Mouse (Mus musculus): ENCODE data around the gene Bak1. TPM values are rescaled to one million over a fixed set of nuclear protein-coding genes. Genes with fewer than 3 reads are reported as not detected.

Bak1 gene
- polyA plus RNA-seq, 1 experiment: 56.8 TPM

- peak overlapping the region; percentile 64 for H3K27ac ChIP-seq (ENCODE audit: control insufficient read depth, insufficient read depth, low read depth, low read length, poor library complexity)
- 62% methylated on average over 3 of the region's 3 CpGs for WGBS
- peaks cover 6% of the 10 kb centered on the region for H3K4me1 ChIP-seq (ENCODE audit: control insufficient read depth, insufficient read depth, low read length)
- TF ChIP-seq CTCF (IDR thresholded peaks at IDR 0.05; ENCODE audit: control insufficient read depth, insufficient read depth, low read length) (no peak), POLR2A (IDR thresholded peaks at IDR 0.05; ENCODE audit: borderline replicate concordance, control insufficient read depth, low read depth, low read length) (no peak)
- H3K4me3 ChIP-seq (replicated peaks; ENCODE audit: control insufficient read depth, low read depth, low read length): peak overlapping the region; percentile 11
These were observed 2.9 kb downstream of the Bak1 start for GRCm38 (mm10) chr17:27025951-27026350.

DNA sequence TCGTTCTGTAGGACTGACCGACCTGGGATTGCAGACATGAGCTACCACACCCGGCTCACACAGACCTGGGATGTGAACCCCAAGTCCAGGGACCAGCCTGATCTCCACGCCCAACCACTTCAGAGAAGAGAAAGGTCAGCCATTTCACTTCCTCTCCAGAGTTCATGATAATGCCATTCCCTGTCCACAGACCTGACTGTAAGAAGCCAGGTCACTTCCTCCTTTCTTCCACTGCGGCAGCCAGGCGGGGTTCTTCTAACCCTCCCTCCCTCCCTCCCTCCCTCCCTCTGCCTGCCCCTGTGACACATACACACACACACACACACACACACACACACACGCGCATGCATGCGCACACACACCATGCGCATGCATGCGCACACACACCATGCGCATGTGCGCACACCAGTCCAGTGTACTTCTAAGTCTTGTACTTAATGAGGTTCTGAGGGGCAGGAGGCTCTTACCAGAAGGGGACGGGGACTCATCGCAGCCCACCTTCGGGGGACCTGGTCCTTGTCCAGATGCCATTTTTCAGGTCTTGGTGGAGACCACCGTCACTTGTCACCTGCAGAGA is 3.4 kb downstream of the Bak1 start:
- H3K4me3 ChIP-seq (replicated peaks; ENCODE audit: control insufficient read depth, low read depth, low read length): peak overlapping the region; percentile 11
- no peak for TF ChIP-seq CTCF (IDR thresholded peaks at IDR 0.05; ENCODE audit: control insufficient read depth, insufficient read depth, low read length)
- TF ChIP-seq POLR2A (IDR thresholded peaks at IDR 0.05; ENCODE audit: borderline replicate concordance, control insufficient read depth, low read depth, low read length): no peak
- peak overlapping the region; percentile 78 for H3K27ac ChIP-seq (ENCODE audit: control insufficient read depth, insufficient read depth, low read depth, low read length, poor library complexity)
- H3K4me1 ChIP-seq (ENCODE audit: control insufficient read depth, insufficient read depth, low read length): peaks cover 6% of the 10 kb centered on the region
- 56% methylated on average over 17 of the region's 17 CpGs for WGBS

DNA sequence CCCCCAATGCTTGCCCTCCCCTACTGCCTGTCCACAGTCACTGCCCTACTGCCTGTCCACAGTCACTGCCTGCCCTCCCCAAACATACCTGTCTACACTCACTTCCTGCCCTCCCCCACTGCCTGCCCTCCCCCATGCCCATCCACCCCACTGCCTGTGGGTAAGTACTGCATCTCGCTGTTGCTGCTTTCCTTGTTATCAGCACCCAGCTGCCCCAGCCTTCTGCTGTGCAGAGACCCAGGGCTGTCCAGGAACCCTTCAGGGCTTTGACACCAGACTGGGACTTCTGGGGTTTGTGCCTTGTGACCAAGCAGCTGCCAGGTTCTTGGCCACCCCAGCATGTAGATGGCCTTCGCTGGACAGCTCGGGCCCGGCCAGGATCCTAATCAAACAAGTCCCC is 5.5 kb downstream of the Bak1 start:
- H3K4me3 ChIP-seq (replicated peaks; ENCODE audit: control insufficient read depth, low read depth, low read length): no peak overlapping the region
- H3K27ac ChIP-seq (ENCODE audit: control insufficient read depth, insufficient read depth, low read depth, low read length, poor library complexity): no peak overlapping the region
- peaks cover 6% of the 10 kb centered on the region for H3K4me1 ChIP-seq (ENCODE audit: control insufficient read depth, insufficient read depth, low read length)
- TF ChIP-seq CTCF (IDR thresholded peaks at IDR 0.05; ENCODE audit: control insufficient read depth, insufficient read depth, low read length) (no peak), POLR2A (IDR thresholded peaks at IDR 0.05; ENCODE audit: borderline replicate concordance, control insufficient read depth, low read depth, low read length) (no peak)
- 80% methylated on average over 4 of the region's 4 CpGs for WGBS

DNA sequence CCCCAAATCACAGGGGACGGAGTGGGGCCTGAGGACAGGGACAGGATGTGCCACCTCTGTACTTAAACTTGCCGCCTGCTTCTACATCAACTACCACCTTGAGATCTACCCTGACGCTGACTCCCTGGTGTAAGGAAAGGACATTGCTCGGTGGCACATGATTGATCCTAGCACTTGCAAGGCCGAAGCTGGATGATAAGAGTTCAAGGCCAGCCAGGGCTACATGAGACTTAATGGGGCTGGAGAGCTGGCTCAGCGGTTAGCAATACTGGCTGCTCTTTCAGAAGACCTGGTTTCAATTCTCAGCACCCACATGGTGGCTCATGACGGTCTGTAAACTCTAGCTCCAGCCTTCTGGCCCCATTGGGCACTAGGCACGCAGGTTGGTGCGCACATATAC is 7.1 kb downstream of the Bak1 start:
- no peak for TF ChIP-seq POLR2A (IDR thresholded peaks at IDR 0.05; ENCODE audit: borderline replicate concordance, control insufficient read depth, low read depth, low read length)
- no peak for TF ChIP-seq CTCF (IDR thresholded peaks at IDR 0.05; ENCODE audit: control insufficient read depth, insufficient read depth, low read length)
- Histone ChIP-seq H3K4me1 (ENCODE audit: control insufficient read depth, insufficient read depth, low read length) (peaks cover 6% of the 10 kb centered on the region), H3K27ac (ENCODE audit: control insufficient read depth, insufficient read depth, low read depth, low read length, poor library complexity) (no peak overlapping the region), H3K4me3 (replicated peaks; ENCODE audit: control insufficient read depth, low read depth, low read length) (no peak overlapping the region)
- WGBS: 90% methylated on average over 9 of the region's 9 CpGs

DNA sequence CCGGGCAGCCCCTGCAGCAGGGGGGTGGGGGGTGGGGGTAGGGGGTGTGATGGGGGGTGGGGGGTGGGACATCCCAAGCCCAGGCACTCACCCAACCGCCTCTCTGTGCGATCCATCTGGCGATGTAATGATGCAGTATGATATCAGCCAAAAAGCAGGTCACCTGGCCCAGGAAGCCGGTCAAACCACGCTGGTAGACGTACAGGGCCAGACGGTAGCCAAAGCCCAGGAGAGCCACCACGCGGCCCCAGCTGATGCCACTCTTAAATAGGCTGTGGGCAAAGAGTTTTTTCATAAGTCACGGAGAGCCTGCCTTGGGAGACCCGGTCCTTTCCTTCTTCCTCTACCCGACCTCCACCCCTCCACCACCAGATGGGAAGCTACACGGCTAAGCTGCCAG is 7.7 kb downstream of the Bak1 start:
- no peak for TF ChIP-seq POLR2A (IDR thresholded peaks at IDR 0.05; ENCODE audit: borderline replicate concordance, control insufficient read depth, low read depth, low read length)
- TF ChIP-seq CTCF (IDR thresholded peaks at IDR 0.05; ENCODE audit: control insufficient read depth, insufficient read depth, low read length): no peak
- WGBS: 88% methylated on average over 14 of the region's 14 CpGs
- Histone ChIP-seq H3K4me1 (ENCODE audit: control insufficient read depth, insufficient read depth, low read length) (peaks cover 6% of the 10 kb centered on the region), H3K27ac (ENCODE audit: control insufficient read depth, insufficient read depth, low read depth, low read length, poor library complexity) (no peak overlapping the region), H3K4me3 (replicated peaks; ENCODE audit: control insufficient read depth, low read depth, low read length) (no peak overlapping the region)

- no peak overlapping the region for H3K4me3 ChIP-seq (replicated peaks; ENCODE audit: control insufficient read depth, low read depth, low read length)
- no peak for TF ChIP-seq CTCF (IDR thresholded peaks at IDR 0.05; ENCODE audit: control insufficient read depth, insufficient read depth, low read length)
- TF ChIP-seq POLR2A (IDR thresholded peaks at IDR 0.05; ENCODE audit: borderline replicate concordance, control insufficient read depth, low read depth, low read length): no peak
- no peak overlapping the region for H3K27ac ChIP-seq (ENCODE audit: control insufficient read depth, insufficient read depth, low read depth, low read length, poor library complexity)
- no peaks in the 10 kb centered on the region for H3K4me1 ChIP-seq (ENCODE audit: control insufficient read depth, insufficient read depth, low read length)
- 47% methylated on average over 12 of the region's 12 CpGs for WGBS
These were observed 10.1 kb downstream of the Bak1 start for GRCm38 (mm10) chr17:27018555-27019196.

DNA sequence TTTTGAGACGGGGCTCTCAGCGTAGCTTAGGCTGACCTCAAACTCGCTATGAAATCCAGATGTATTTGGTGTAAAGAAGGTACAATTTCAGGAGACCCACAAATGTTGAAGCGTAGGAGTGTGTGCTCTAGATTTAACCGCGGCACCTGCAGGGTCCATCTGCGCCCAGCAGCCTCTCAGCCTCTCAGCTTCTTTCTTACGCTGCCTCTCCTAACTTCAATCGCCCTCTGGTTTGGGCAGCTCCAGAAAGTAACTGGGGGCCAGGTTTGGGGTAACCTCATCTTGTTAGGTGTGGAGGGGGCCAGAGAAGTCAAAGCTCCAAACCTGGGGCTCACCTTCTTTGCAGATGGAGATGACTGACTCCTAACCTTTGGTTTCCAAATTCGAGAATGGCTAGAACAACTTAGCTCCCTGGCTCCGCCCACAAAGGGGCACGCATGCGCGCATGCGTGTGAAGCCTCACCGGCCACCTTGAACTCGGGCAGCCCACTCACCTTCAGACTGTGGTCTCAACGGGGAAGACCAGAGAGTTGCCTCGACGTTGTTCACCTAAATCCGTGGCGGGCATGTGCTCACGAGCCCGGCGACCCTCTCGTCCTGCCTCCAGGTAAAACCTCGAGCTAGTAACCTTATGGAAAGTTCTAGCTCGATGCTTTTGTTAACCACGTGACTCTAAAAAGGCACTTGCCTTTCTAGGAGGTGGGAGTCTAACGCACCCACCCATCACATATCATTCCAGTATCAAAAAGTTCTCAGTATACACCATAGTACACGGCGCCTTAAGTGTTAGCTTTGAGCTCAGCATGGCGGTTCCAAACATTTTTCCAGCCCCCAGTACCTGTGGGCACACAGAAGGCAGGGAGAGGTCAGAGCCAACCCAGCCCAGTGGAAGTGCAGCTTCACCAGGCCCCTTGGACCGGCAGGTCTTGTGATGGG is 11.0 kb downstream of the Bak1 start:
- 5% methylated on average over 34 of the region's 34 CpGs for WGBS
- peaks cover under 1% of the 10 kb centered on the region; the same call in 1 of the 2 replicates for H3K4me1 ChIP-seq (ENCODE audit: control insufficient read depth, insufficient read depth, low read length)
- H3K4me3 ChIP-seq (replicated peaks; ENCODE audit: control insufficient read depth, low read depth, low read length): peak overlapping the region; percentile 77
- TF ChIP-seq POLR2A (IDR thresholded peaks at IDR 0.05; ENCODE audit: borderline replicate concordance, control insufficient read depth, low read depth, low read length) (0 out of 2 replicates have a peak, but pooled peaks have one; percentile 16), CTCF (IDR thresholded peaks at IDR 0.05; ENCODE audit: control insufficient read depth, insufficient read depth, low read length) (no peak)
- no peak overlapping the region for H3K27ac ChIP-seq (ENCODE audit: control insufficient read depth, insufficient read depth, low read depth, low read length, poor library complexity)

DNA sequence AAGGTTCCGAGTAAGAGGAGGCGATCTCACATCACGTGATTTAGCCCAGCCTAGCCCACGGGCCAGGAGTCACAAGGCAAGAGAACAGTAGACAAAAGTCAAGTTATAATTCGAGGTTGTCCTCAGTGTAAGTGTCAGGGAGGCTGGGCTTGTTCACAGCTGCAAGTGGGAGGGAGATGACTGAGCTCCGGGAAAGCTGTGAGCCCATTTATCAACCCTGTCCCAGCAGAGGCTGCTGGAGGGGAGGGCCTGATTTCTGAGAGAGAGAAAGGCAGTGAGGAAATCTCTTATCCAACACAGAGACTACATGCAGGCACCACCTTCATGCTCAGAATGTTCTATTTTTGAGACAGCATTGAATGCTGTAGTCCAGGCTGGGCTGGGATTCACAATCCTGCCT is 15.9 kb downstream of the Bak1 start:
- WGBS: 24% methylated on average over 6 of the region's 6 CpGs
- no peak for TF ChIP-seq CTCF (IDR thresholded peaks at IDR 0.05; ENCODE audit: control insufficient read depth, insufficient read depth, low read length)
- TF ChIP-seq POLR2A (IDR thresholded peaks at IDR 0.05; ENCODE audit: borderline replicate concordance, control insufficient read depth, low read depth, low read length): no peak
- Histone ChIP-seq H3K4me1 (ENCODE audit: control insufficient read depth, insufficient read depth, low read length) (peaks cover 5% of the 10 kb centered on the region), H3K27ac (ENCODE audit: control insufficient read depth, insufficient read depth, low read depth, low read length, poor library complexity) (no peak overlapping the region), H3K4me3 (replicated peaks; ENCODE audit: control insufficient read depth, low read depth, low read length) (no peak overlapping the region)
